Mouse (Mus musculus) cortical plate, adult 2 months (tissue): Measurements from ENCODE around the gene Zcchc24.

Experiments used
- CTCF ChIP-seq: fragments of 200-500 bp; IDR thresholded peaks from 2 replicates; pipeline ENCODE4 v1.5.1; 2011; ENCODE audit warnings: mild to moderate bottlenecking, control low read depth, low read length; ENCODE audit not compliant: insufficient read depth; ENCODE audit errors: extremely low read depth
- POLR2A ChIP-seq: fragments of 200-500 bp; IDR thresholded peaks from 2 replicates; pipeline ENCODE4 v1.6.1; 2011; ENCODE audit warnings: mild to moderate bottlenecking, low read length, control low read depth; ENCODE audit not compliant: insufficient read depth; ENCODE audit errors: extremely low read depth

- TF ChIP-seq CTCF (no peak), POLR2A (no peak)
These were observed 32.2 kb downstream of the Zcchc24 start for GRCm38 (mm10) chr14:25736589-25736988.
